Mouse (Mus musculus) erythroblast, embryonic 14.5 days (primary cell): ENCODE measurements around the gene Ubc.

ENCODE experiments used
- GATA1 ChIP-seq: IDR thresholded peaks from 2 replicates; pipeline ENCODE4 v1.6.1; 2012; ENCODE audit warnings: low read length, inconsistent platforms, mixed read lengths
- TAL1 ChIP-seq: IDR thresholded peaks from 3 replicates; pipeline ENCODE4 v1.6.1; 2012; ENCODE audit warnings: low read length, inconsistent platforms, mixed read lengths

- TF ChIP-seq GATA1 (no peak), TAL1 (no peak)
Observed at GRCm38 (mm10) chr5:125402991-125403390, 13.0 kb upstream of the Ubc start.
